Mouse (Mus musculus) embryonic facial prominence, embryonic 15.5 days (tissue): Measurements from ENCODE around the gene Polr3e. TPM values are rescaled to one million over a fixed set of nuclear protein-coding genes. Genes with fewer than 3 reads are reported as not detected.
"Not testable (repeated sequence)": the region's sequence is repeated elsewhere in the genome, so short reads cannot be mapped to it uniquely, and the experiment has no call there.

Experiments used
- ATAC-seq: fragments of 200-750 bp; cut with Nextera tagmentation; 2 replicates; pipeline ENCODE4 v1.8.0; 2017; ENCODE audit warnings: low read depth, moderate TSS enrichment; ENCODE audit not compliant: insufficient number of reproducible peaks, low FRiP score, low TSS enrichment
- H3K27ac ChIP-seq: fragments of 300-500 bp; sonication (generic); replicated peaks from 2 replicates; pipeline ENCODE4 v1.5.1; 2015; ENCODE audit warnings: mild to moderate bottlenecking, inconsistent platforms
- H3K27me3 ChIP-seq: fragments of 300-500 bp; sonication (generic); 2 replicates; pipeline ENCODE4 v1.6.1; 2015; ENCODE audit warnings: inconsistent platforms
- H3K36me3 ChIP-seq: fragments of 300-500 bp; sonication (generic); 2 replicates; pipeline ENCODE4 v1.6.1; 2015; ENCODE audit warnings: mild to moderate bottlenecking, inconsistent platforms
- H3K4me1 ChIP-seq: fragments of 300-500 bp; sonication (generic); 2 replicates; pipeline ENCODE4 v1.6.1; 2015; ENCODE audit warnings: inconsistent platforms
- H3K4me2 ChIP-seq: fragments of 300-500 bp; sonication (generic); replicated peaks from 2 replicates; pipeline ENCODE4 v1.6.1; 2015; ENCODE audit warnings: mild to moderate bottlenecking, inconsistent platforms
- H3K4me3 ChIP-seq: fragments of 300-500 bp; sonication (generic); replicated peaks from 2 replicates; pipeline ENCODE4 v1.5.1; 2015; ENCODE audit warnings: mild to moderate bottlenecking, inconsistent platforms
- H3K9ac ChIP-seq: fragments of 300-500 bp; sonication (generic); 2 replicates; pipeline ENCODE4 v1.6.1; 2015; ENCODE audit warnings: inconsistent platforms
- H3K9me3 ChIP-seq: fragments of 300-500 bp; sonication (generic); replicated peaks from 2 replicates; pipeline ENCODE4 v1.6.1; 2016; ENCODE audit warnings: inconsistent platforms
- WGBS: fragments of 180-500 bp; shearing (Covaris S2); methylation state at CpG from one replicate; pipeline ENCODE4 v1.1.7; 2015; 5-methylcytosine and 5-hydroxymethylcytosine counted together
- polyA plus RNA-seq: library from polyadenylated mRNA; unstranded; fragments of >200 nt; fragmentation: Nextera tagmentation; extraction: Ambion mirVana; gene quantifications from 2 replicates; pipeline ENCODE4 v1.2.1, GENCODE M21; 2015

The Polr3e gene
- polyA plus RNA-seq, 1 experiment from 2014 or later = 34.1 TPM

DNA sequence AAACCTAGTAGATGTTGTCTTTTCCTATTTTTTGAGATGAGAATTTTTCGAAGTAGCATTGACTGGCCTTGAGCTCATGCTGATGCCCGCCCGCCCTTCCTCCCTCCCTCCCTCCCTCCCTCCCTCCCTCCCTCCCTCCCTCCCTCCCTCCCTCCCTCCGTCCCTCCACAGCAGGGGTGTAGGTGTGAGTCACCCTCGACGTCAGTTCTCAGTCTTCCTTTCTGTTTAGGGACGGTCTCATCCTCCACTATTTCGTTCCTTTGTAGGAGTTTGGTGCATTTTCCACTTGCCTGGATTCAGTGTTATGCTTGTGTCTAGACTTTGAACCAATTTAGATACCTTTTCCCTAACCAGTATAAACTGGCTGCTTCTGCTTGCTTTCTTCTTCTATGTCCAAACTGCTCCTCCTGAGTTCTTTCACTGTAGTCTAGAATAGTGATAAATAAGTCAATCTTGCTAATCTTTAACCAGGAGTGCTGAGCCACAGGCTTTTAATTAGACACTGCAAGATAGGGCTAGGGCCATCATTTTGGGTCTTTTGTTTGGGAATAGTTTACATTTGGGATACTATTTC lies 26.5 kb downstream of the Polr3e start:
- Histone ChIP-seq H3K9ac (no peak overlapping the region), H3K4me2 (no peak overlapping the region), H3K4me3 (no peak overlapping the region), H3K9me3 (no peaks in the 10 kb centered on the region), H3K36me3 (peaks cover 69% of the 10 kb centered on the region), H3K4me1 (no peaks in the 10 kb centered on the region), H3K27me3 (no peaks in the 10 kb centered on the region), H3K27ac (no peak overlapping the region)
- ATAC-seq = no peak
- 72% methylated on average over 7 of the region's 8 CpGs for whole genome bisulfite sequencing

DNA sequence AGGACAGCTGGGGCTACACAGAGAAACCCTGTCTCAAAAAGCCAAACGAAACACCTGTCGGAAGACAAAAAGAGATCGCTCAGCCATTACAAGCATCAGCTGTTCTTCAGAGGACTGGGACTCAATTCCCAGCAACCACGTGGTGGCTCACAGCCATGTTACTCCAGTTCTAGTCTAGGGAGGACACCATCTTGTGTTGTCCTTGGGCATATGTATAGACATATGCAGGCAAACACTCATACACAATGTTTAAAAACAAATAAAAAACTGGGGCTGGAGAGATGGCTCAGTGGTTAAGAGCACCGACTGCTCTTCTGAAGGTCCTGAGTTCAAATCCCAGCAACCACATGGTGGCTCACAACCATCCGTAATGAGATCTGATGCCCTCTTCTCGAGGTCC lies 36.0 kb downstream of the Polr3e start:
- not testable (repeated sequence) for ATAC-seq, H3K9me3 ChIP-seq, H3K4me2 ChIP-seq, H3K27ac ChIP-seq, H3K4me3 ChIP-seq, H3K9ac ChIP-seq, H3K27me3 ChIP-seq, H3K4me1 ChIP-seq
- 84% methylated on average over 7 of the region's 7 CpGs for WGBS
- peaks cover 32% of the 10 kb centered on the region for H3K36me3 ChIP-seq

GRCm38 (mm10) chr7:120960116-120960515 lies 42.6 kb downstream of the Polr3e start:
- Histone ChIP-seq H3K36me3 (peaks cover 46% of the 10 kb centered on the region), H3K4me2 (no peak overlapping the region), H3K27ac (no peak overlapping the region), H3K27me3 (no peaks in the 10 kb centered on the region), H3K4me1 (no peaks in the 10 kb centered on the region), H3K4me3 (no peak overlapping the region), H3K9ac (no peak overlapping the region), H3K9me3 (no peaks in the 10 kb centered on the region)
- ATAC-seq = no peak
- WGBS = 74% methylated on average over 2 of the region's 2 CpGs

- no peak overlapping the region for H3K4me3 ChIP-seq
- H3K36me3 ChIP-seq = peaks cover 46% of the 10 kb centered on the region
- no peaks in the 10 kb centered on the region for H3K27me3 ChIP-seq
- no peak overlapping the region for H3K4me2 ChIP-seq
- H3K9me3 ChIP-seq = no peaks in the 10 kb centered on the region
- ATAC-seq = no peak
- H3K27ac ChIP-seq = no peak overlapping the region
- H3K4me1 ChIP-seq = no peaks in the 10 kb centered on the region
- 83% methylated on average over 6 of the region's 6 CpGs for WGBS
- H3K9ac ChIP-seq = no peak overlapping the region
Observed at GRCm38 (mm10) chr7:120960601-120961000, 43.1 kb downstream of the Polr3e start.

- H3K27ac ChIP-seq = no peak overlapping the region
- H3K9ac ChIP-seq = no peak overlapping the region
- H3K4me3 ChIP-seq = no peak overlapping the region
- no peaks in the 10 kb centered on the region for H3K27me3 ChIP-seq
- no peaks in the 10 kb centered on the region for H3K4me1 ChIP-seq
- WGBS = 61% methylated on average over 3 of the region's 3 CpGs
- no peaks in the 10 kb centered on the region for H3K9me3 ChIP-seq
- no peak overlapping the region for H3K4me2 ChIP-seq
- H3K36me3 ChIP-seq = peaks cover 41% of the 10 kb centered on the region
- ATAC-seq = no peak
Observed at GRCm38 (mm10) chr7:120961893-120962292, 44.3 kb downstream of the Polr3e start.

DNA sequence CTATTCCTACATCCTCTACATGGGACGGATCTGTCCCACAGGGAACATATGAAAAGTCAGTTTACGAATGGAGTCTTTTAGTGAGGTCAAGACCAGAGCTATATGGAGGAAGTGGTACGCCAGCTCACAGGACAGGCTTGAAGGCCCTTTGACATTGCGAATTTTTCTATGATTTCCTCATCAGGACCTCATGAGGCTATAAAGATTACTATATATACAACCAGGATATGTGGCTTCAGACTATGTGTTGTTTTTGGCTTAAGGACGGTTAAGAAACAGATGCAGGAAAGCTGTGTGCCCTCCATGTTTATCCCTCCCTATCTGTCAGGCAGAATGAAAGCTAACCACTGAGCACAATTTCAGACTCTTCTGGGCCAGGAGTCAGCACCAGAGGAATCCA lies 45.6 kb downstream of the Polr3e start:
- Histone ChIP-seq H3K27ac (no peak overlapping the region), H3K36me3 (peaks cover 28% of the 10 kb centered on the region), H3K9me3 (no peaks in the 10 kb centered on the region), H3K4me3 (no peak overlapping the region), H3K4me2 (no peak overlapping the region), H3K4me1 (no peaks in the 10 kb centered on the region), H3K9ac (no peak overlapping the region), H3K27me3 (no peaks in the 10 kb centered on the region)
- 86% methylated on average over 5 of the region's 5 CpGs for WGBS
- no peak for ATAC-seq

DNA sequence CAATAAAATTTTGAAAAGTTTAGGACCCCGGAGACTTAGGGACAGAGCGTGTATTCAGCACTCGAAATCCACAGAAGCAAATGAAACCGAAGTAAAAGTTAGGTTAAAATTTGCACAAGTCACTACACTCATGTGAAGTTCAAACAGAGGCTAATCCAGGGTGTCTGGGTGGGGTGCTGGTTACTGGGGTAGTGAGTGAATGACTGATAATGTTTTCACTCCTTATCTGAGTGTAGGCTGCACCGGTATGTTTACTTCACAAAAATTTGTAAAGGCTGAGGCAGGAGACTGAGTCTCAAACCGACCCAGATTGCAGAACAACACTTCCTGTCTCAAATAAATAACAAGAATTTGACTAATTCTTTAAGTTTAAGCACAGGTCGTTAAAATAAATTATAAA lies 51.7 kb downstream of the Polr3e start:
- Histone ChIP-seq H3K9ac (no peak overlapping the region), H3K27ac (no peak overlapping the region), H3K4me1 (no peaks in the 10 kb centered on the region), H3K27me3 (no peaks in the 10 kb centered on the region), H3K4me2 (no peak overlapping the region), H3K9me3 (no peaks in the 10 kb centered on the region), H3K36me3 (0 out of 2 replicates have a peak, but pooled peaks cover 6% of the 10 kb centered on the region), H3K4me3 (no peak overlapping the region)
- no peak; the same call in 1 of the 2 replicates for ATAC-seq
- 86% methylated on average over 7 of the region's 7 CpGs for WGBS

DNA sequence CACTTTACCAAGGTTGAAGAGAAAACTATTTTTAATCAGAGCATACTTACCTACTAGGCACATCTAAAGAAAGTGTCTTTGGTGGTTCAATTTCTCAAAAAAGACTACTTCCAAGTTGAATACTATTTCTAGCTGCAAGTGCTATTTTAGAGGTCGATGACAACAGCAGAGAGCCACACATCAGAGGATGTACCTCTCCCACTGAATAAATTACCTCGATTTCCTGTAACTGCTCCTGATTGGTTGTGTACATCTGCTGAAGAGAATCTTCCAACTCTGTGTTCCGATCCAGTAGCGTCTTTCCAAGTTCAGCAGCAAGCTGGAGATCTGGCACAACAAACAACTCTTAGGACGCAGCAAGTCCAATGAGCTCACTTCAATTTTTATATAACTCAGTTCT lies 52.6 kb downstream of the Polr3e start:
- H3K4me1 ChIP-seq = no peaks in the 10 kb centered on the region
- H3K27ac ChIP-seq = no peak overlapping the region
- no peaks in the 10 kb centered on the region for H3K9me3 ChIP-seq
- H3K36me3 ChIP-seq = 0 out of 2 replicates have a peak, but pooled peaks cover 6% of the 10 kb centered on the region
- no peak overlapping the region for H3K4me3 ChIP-seq
- no peak for ATAC-seq
- H3K4me2 ChIP-seq = no peak overlapping the region
- WGBS = 75% methylated on average over 5 of the region's 5 CpGs
- no peaks in the 10 kb centered on the region for H3K27me3 ChIP-seq
- no peak overlapping the region for H3K9ac ChIP-seq

DNA sequence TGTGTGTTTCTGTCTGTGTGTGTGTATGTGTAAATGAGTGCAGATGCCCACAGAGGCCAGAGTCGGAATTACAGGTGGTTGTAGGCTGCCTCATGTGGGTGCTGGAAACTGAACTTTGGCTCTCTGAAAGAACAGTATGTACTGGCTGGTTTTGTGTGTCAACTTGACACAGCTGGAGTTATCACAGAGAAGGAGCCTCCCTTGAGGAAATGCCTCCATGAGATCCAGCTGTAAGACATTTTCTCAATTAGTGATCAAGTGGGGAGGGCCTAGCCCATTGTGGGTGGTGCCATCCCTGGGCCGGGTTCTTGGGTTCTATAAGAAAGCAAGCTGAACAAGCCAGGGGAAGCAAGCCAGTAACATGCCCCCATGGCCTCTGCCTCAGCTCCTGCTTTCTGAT lies 54.9 kb downstream of the Polr3e start:
- not testable (repeated sequence) for H3K36me3 ChIP-seq, H3K4me2 ChIP-seq, H3K27me3 ChIP-seq, ATAC-seq, H3K4me3 ChIP-seq, H3K27ac ChIP-seq, H3K9ac ChIP-seq, H3K9me3 ChIP-seq, H3K4me1 ChIP-seq
- WGBS = 46% methylated on average over 2 of the region's 2 CpGs

GRCm38 (mm10) chr7:120974001-120974400 lies 56.5 kb downstream of the Polr3e start:
- no peak for ATAC-seq
- Histone ChIP-seq H3K9me3 (no peaks in the 10 kb centered on the region), H3K4me2 (no peak overlapping the region), H3K4me1 (peaks cover 16% of the 10 kb centered on the region), H3K4me3 (no peak overlapping the region), H3K27ac (no peak overlapping the region), H3K36me3 (0 out of 2 replicates have a peak, but pooled peaks cover 4% of the 10 kb centered on the region), H3K27me3 (no peaks in the 10 kb centered on the region), H3K9ac (no peak overlapping the region)
- 73% methylated on average over 3 of the region's 3 CpGs for WGBS

- H3K4me3 ChIP-seq = no peak overlapping the region
- no peaks in the 10 kb centered on the region for H3K9me3 ChIP-seq
- no peak for ATAC-seq
- H3K27ac ChIP-seq = 0 out of 2 replicates have a peak overlapping the region, but pooled peaks have one; percentile 44
- no peak overlapping the region for H3K4me2 ChIP-seq
- no peaks in the 10 kb centered on the region for H3K36me3 ChIP-seq
- H3K27me3 ChIP-seq = no peaks in the 10 kb centered on the region
- H3K9ac ChIP-seq = no peak overlapping the region
- 25% methylated on average over 7 of the region's 7 CpGs for WGBS
- peaks cover 22% of the 10 kb centered on the region for H3K4me1 ChIP-seq
Observed at GRCm38 (mm10) chr7:120977063-120977462, 59.5 kb downstream of the Polr3e start.

DNA sequence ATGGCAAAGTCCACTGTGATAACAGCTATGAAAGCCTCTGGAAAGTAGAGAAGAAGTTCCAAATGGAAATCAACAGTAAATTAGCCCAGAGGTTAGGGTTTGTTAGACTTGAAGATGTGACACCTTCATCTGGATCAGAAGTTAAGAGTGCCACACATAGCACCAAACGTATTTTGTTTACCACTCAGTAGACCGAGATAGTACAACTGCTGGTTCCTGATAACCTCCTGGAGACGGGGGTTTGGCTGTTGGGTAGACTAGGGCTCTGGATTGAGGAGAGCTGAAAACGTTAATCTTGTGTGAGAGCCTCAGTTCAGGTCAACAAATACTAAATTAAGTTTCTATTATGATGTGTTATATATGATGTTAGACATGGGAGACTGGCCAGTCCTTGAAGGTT lies 62.5 kb downstream of the Polr3e start:
- ATAC-seq = no peak
- no peaks in the 10 kb centered on the region for H3K9me3 ChIP-seq
- no peak overlapping the region for H3K27ac ChIP-seq
- no peaks in the 10 kb centered on the region for H3K36me3 ChIP-seq
- no peaks in the 10 kb centered on the region for H3K27me3 ChIP-seq
- H3K4me2 ChIP-seq = no peak overlapping the region
- no peak overlapping the region for H3K9ac ChIP-seq
- H3K4me3 ChIP-seq = no peak overlapping the region
- WGBS = 88% methylated on average over 4 of the region's 4 CpGs
- peaks cover 26% of the 10 kb centered on the region for H3K4me1 ChIP-seq
